Mouse (Mus musculus) liver, postnatal 0 days (tissue): Measurements from ENCODE around the gene Lrch4. TPM values are rescaled to one million over a fixed set of nuclear protein-coding genes. Genes with fewer than 3 reads are reported as not detected.

ENCODE experiments used
- ATAC-seq: fragments of 200-750 bp; cut with Nextera tagmentation; 2 replicates; pipeline ENCODE4 v1.8.0; 2017; ENCODE audit warnings: mild to moderate bottlenecking, moderate library complexity
- DNase-seq: peaks from one replicate; pipeline ENCODE4 v3.0.0-alpha.2; 2016
- H3K27ac ChIP-seq: fragments of 300-500 bp; sonication (generic); 2 replicates; pipeline ENCODE4 v1.5.1; 2014; ENCODE audit warnings: antibody characterized with exemption, moderate library complexity, mild to moderate bottlenecking, low read depth
- H3K27me3 ChIP-seq: fragments of 300-500 bp; sonication (generic); 2 replicates; pipeline ENCODE4 v1.6.1; 2014; ENCODE audit warnings: low read length, control low read depth, mixed read lengths; ENCODE audit not compliant: insufficient read depth
- H3K36me3 ChIP-seq: fragments of 300-500 bp; sonication (generic); replicated peaks from 2 replicates; pipeline ENCODE4 v1.6.1; 2014; ENCODE audit warnings: mild to moderate bottlenecking, control low read depth, low read length, moderate library complexity, mixed read lengths; ENCODE audit not compliant: insufficient read depth
- H3K4me1 ChIP-seq: fragments of 300-500 bp; sonication (generic); 2 replicates; pipeline ENCODE4 v1.6.1; 2014; ENCODE audit warnings: antibody characterized with exemption, mild to moderate bottlenecking, control low read depth; ENCODE audit not compliant: insufficient read depth
- H3K4me2 ChIP-seq: fragments of 300-500 bp; sonication (generic); 2 replicates; pipeline ENCODE4 v1.6.1; 2014; ENCODE audit warnings: low read depth, mild to moderate bottlenecking, low read length, moderate library complexity, mixed read lengths
- H3K4me3 ChIP-seq: fragments of 300-500 bp; sonication (generic); 2 replicates; pipeline ENCODE4 v1.5.1; 2014; ENCODE audit warnings: low read depth, low read length
- H3K9ac ChIP-seq: fragments of 300-500 bp; sonication (generic); replicated peaks from 2 replicates; pipeline ENCODE4 v1.6.1; 2014; ENCODE audit warnings: mild to moderate bottlenecking, moderate library complexity
- H3K9me3 ChIP-seq: fragments of 300-500 bp; sonication (generic); 2 replicates; pipeline ENCODE4 v1.6.1; 2016; ENCODE audit warnings: mild to moderate bottlenecking, control low read depth, low read length, mixed read lengths
- CTCF ChIP-seq: sonication (generic); IDR thresholded peaks from 2 replicates; pipeline ENCODE4 v1.5.1; 2016; ENCODE audit warnings: antibody characterized with exemption, low read depth
- EP300 ChIP-seq: IDR thresholded peaks from 2 replicates; pipeline ENCODE4 v1.6.1; 2016; ENCODE audit warnings: antibody characterized with exemption, low read depth, mild to moderate bottlenecking
- WGBS: fragments of 180-500 bp; shearing (Covaris S2); extraction: QIAGEN DNeasy Blood & Tissue Kit; methylation state at CpG from one replicate; pipeline ENCODE4 v1.1.7; 2014; ENCODE audit not compliant: insufficient replicate concordance; 5-methylcytosine and 5-hydroxymethylcytosine counted together
- polyA plus RNA-seq: library from polyadenylated mRNA; unstranded; fragments of >200 nt; fragmentation: Nextera tagmentation; extraction: Ambion mirVana; gene quantifications from 2 replicates; pipeline ENCODE4 v1.2.1, GENCODE M21; 2015

The Lrch4 gene
- polyA plus RNA-seq, 1 experiment from 2014 or later = 24.3 TPM

DNA sequence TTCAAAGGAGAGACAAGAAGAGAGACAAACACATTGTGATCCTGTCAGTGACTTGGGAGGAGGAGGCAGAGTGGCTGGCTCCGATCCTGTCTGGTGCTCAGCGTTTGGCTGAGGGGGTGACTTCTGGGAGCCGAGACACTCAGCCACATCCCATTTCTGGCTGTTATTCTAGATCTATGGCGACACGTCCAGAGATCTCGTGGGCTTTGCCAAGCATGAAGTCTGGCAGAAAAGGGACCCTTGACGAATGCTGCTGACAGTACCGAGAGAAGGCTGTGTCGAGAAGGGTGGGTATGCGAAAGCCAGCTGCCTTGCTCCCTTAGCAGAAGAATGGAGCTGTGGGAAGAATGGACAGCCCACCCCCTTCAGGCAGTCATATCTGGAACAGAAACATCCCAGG, 40.0 kb downstream of the Lrch4 start:
- H3K36me3 ChIP-seq = peaks cover 33% of the 10 kb centered on the region
- ATAC-seq (no peak), DNase-seq (no peak)
- H3K27ac ChIP-seq = 0 out of 2 replicates have a peak overlapping the region, but pooled peaks have one; percentile 39
- WGBS = 88% methylated on average over 10 of the region's 10 CpGs
- no peak overlapping the region for H3K4me3 ChIP-seq
- no peak overlapping the region for H3K4me2 ChIP-seq
- H3K4me1 ChIP-seq = peaks cover 35% of the 10 kb centered on the region
- H3K9ac ChIP-seq = no peak overlapping the region; the same call in 1 of the 2 replicates
- TF ChIP-seq EP300 = no peak
- TF ChIP-seq CTCF = no peak
- no peaks in the 10 kb centered on the region for H3K27me3 ChIP-seq
- H3K9me3 ChIP-seq = no peaks in the 10 kb centered on the region

DNA sequence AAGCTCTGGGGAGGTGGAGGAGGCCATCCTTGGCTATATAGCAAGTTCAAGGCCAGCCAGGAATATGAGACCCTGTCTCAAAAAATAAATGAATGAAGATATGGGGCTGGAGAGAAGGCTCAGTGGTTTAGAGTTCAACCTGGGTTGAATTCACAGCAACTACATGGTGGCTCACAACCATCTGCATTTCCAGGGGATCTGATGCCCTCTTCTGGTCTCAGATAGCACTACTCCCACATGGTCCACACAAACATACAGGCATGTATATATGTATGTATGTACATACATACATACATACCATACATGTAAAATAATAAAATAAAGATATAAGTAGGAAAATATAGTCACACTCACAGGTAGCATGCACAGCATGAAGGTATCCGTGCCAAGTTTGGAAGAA, 41.3 kb downstream of the Lrch4 start:
- peaks cover 21% of the 10 kb centered on the region for H3K36me3 ChIP-seq

DNA sequence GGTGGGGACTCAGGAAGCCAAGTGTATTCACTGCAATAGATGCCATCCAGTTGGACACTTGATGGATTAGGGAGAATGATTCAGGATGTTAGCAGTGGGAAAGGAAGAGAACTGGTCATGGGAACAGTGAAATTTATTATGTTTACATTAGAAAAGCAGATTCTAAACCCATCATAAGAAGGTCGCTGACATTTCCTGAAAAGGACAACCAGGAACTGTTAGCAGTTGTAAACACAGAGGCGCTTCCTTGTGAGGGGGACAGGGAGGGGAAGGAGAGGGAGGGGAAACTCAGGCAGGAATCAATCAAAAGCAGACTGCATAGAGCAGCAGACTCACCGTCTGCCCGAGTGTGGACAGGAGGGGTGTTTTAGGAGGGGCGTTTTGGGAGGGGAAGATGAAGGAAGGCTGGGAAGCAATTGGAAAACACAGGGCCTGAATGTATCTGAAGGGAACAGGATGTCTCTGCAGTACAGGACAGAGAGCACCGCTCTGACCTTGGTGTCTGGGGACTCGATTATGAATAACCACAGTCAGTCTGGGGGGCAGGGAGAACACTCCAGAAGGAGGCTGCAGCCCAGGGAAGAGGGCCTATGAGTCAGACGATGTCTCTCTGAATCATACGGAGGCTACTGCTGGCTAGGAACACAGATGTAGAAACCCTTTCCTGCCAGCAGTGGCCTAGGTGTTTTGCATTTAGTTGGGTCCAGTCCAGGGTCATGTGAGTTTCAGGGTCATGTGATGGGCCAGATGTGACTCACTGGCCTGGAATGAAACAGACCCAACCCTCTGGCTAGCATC, 42.7 kb downstream of the Lrch4 start:
- peaks cover 12% of the 10 kb centered on the region for H3K36me3 ChIP-seq

More for the DNA sequence above, 41.3 kb downstream of the Lrch4 start:
- ATAC-seq (no peak), DNase-seq (no peak)
- Histone ChIP-seq H3K27ac (peak overlapping the region; percentile 89; the same call in 1 of the 2 replicates), H3K9me3 (no peaks in the 10 kb centered on the region), H3K4me3 (no peak overlapping the region), H3K27me3 (no peaks in the 10 kb centered on the region), H3K4me1 (peaks cover 42% of the 10 kb centered on the region), H3K4me2 (no peak overlapping the region), H3K9ac (no peak overlapping the region)
- TF ChIP-seq EP300 (no peak), CTCF (peak; percentile 73)
- 97% methylated on average over 1 of the region's 1 CpGs for WGBS

DNA sequence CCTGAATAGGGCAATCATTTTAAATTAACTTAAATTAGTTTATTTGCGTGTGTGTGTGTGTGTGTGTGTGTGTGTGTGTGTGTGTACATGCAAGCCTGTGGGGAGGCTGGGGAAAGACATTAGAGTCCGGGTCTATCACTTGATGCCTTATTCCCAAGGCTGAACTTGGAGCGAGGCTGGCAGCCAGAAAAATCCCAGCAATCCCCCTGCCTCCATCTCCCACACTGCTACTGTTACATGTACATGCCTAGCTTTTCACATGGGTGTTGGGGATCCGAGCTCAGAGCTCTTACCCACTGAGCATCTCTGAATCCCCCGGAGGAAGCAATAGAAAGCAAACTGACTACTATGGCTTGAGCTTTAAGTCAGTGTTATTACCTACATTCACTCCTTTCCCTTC, 43.4 kb downstream of the Lrch4 start:
- no peaks in the 10 kb centered on the region for H3K9me3 ChIP-seq
- H3K27ac ChIP-seq = peak overlapping the region; percentile 89
- H3K27me3 ChIP-seq = no peaks in the 10 kb centered on the region
- DNase-seq (no peak), ATAC-seq (no peak; the same call in 1 of the 2 replicates)
- 76% methylated on average over 5 of the region's 5 CpGs for WGBS
- peaks cover 7% of the 10 kb centered on the region for H3K36me3 ChIP-seq
- no peak overlapping the region for H3K4me3 ChIP-seq
- H3K4me2 ChIP-seq = no peak overlapping the region
- peaks cover 49% of the 10 kb centered on the region for H3K4me1 ChIP-seq
- no peak for TF ChIP-seq CTCF
- TF ChIP-seq EP300 = no peak
- H3K9ac ChIP-seq = no peak overlapping the region

More for the DNA sequence above, 42.7 kb downstream of the Lrch4 start:
- DNase-seq (peak; percentile 79), ATAC-seq (peak; percentile 81)
- Histone ChIP-seq H3K27me3 (no peaks in the 10 kb centered on the region), H3K4me1 (peaks cover 47% of the 10 kb centered on the region), H3K9me3 (no peaks in the 10 kb centered on the region), H3K27ac (peak overlapping the region; percentile 89), H3K9ac (peak overlapping the region; percentile 13; the same call in 1 of the 2 replicates), H3K4me3 (no peak overlapping the region), H3K4me2 (peak overlapping the region; percentile 4)
- TF ChIP-seq EP300 (peak; percentile 70), CTCF (no peak)
- WGBS = 13% methylated on average over 9 of the region's 9 CpGs

DNA sequence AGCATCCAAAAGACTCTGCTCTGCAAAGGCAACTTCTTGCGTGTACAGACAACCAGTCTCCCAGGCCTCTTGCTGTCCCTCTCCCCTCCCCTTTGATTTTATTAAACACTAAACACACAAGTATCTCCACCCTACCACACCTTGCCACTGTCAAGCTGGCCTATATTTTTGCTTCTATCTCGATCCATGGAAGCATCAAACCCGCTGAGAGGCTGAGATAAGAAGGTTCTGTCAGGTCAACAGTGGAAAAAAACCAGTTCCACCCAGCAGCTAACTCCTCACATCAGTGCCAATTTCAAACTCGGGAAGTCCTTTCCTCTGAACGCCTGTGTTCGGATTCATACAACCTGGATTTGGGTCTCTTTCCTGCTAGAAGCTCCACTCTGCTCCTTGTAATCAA, 44.1 kb downstream of the Lrch4 start:
- H3K4me1 ChIP-seq = peaks cover 49% of the 10 kb centered on the region
- no peak overlapping the region for H3K4me3 ChIP-seq
- ATAC-seq = peak; percentile 10; the same call in 1 of the 2 replicates

DNA sequence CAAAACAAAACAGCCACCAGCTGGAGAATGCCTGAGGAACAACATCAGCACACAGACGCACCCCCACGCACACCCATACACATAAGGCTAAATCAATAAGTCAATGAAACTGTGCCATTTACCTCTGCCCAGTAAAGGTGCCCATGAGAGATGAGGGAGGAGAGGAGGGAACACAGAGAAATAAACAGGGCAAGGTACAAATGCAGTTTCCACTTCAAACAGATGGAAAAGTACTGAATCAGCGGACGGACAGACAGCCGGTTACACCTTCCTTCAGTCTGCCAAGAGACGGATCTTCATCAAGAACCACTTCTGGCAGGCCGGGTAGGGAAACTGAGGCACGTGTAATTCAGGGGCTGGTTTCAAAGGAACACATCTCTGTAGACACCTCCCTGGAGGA, 45.9 kb downstream of the Lrch4 start:
- Histone ChIP-seq H3K4me1 (peaks cover 51% of the 10 kb centered on the region), H3K27ac (peak overlapping the region; percentile 91), H3K9ac (no peak overlapping the region), H3K36me3 (peaks cover 18% of the 10 kb centered on the region), H3K4me2 (peak overlapping the region; percentile 34; the same call in 1 of the 2 replicates), H3K9me3 (no peaks in the 10 kb centered on the region), H3K4me3 (no peak overlapping the region), H3K27me3 (no peaks in the 10 kb centered on the region)
- TF ChIP-seq EP300 (peak; percentile 77; the same call in 1 of the 2 replicates), CTCF (no peak)
- 79% methylated on average over 8 of the region's 8 CpGs for WGBS
- DNase-seq = peak; percentile 52
- peak; percentile 73 for ATAC-seq

More for the DNA sequence above, 44.1 kb downstream of the Lrch4 start:
- Histone ChIP-seq H3K36me3 (peaks cover 10% of the 10 kb centered on the region), H3K27ac (peak overlapping the region; percentile 89), H3K9ac (no peak overlapping the region), H3K4me2 (peak overlapping the region; percentile 38), H3K27me3 (no peaks in the 10 kb centered on the region), H3K9me3 (no peaks in the 10 kb centered on the region)
- 46% methylated on average over 6 of the region's 6 CpGs for WGBS
- no peak for DNase-seq
- peak; percentile 94 for TF ChIP-seq EP300
- no peak for TF ChIP-seq CTCF
